Mouse (Mus musculus) liver, postnatal 0 days (tissue): ENCODE results near the gene Actl10. TPM values are rescaled to one million over a fixed set of nuclear protein-coding genes. Genes with fewer than 3 reads are reported as not detected.

Source experiments
- ATAC-seq: fragments of 200-750 bp; cut with Nextera tagmentation; 2 replicates; pipeline ENCODE4 v1.8.0; 2017; ENCODE audit warnings: mild to moderate bottlenecking, moderate library complexity
- DNase-seq: peaks from one replicate; pipeline ENCODE4 v3.0.0-alpha.2; 2016
- H3K27ac ChIP-seq: fragments of 300-500 bp; sonication (generic); 2 replicates; pipeline ENCODE4 v1.5.1; 2014; ENCODE audit warnings: antibody characterized with exemption, moderate library complexity, mild to moderate bottlenecking, low read depth
- H3K27me3 ChIP-seq: fragments of 300-500 bp; sonication (generic); 2 replicates; pipeline ENCODE4 v1.6.1; 2014; ENCODE audit warnings: low read length, control low read depth, mixed read lengths; ENCODE audit not compliant: insufficient read depth
- H3K36me3 ChIP-seq: fragments of 300-500 bp; sonication (generic); replicated peaks from 2 replicates; pipeline ENCODE4 v1.6.1; 2014; ENCODE audit warnings: mild to moderate bottlenecking, control low read depth, low read length, moderate library complexity, mixed read lengths; ENCODE audit not compliant: insufficient read depth
- H3K4me1 ChIP-seq: fragments of 300-500 bp; sonication (generic); 2 replicates; pipeline ENCODE4 v1.6.1; 2014; ENCODE audit warnings: antibody characterized with exemption, mild to moderate bottlenecking, control low read depth; ENCODE audit not compliant: insufficient read depth
- H3K4me2 ChIP-seq: fragments of 300-500 bp; sonication (generic); 2 replicates; pipeline ENCODE4 v1.6.1; 2014; ENCODE audit warnings: low read depth, mild to moderate bottlenecking, low read length, moderate library complexity, mixed read lengths
- H3K4me3 ChIP-seq: fragments of 300-500 bp; sonication (generic); 2 replicates; pipeline ENCODE4 v1.5.1; 2014; ENCODE audit warnings: low read depth, low read length
- H3K9ac ChIP-seq: fragments of 300-500 bp; sonication (generic); replicated peaks from 2 replicates; pipeline ENCODE4 v1.6.1; 2014; ENCODE audit warnings: mild to moderate bottlenecking, moderate library complexity
- H3K9me3 ChIP-seq: fragments of 300-500 bp; sonication (generic); 2 replicates; pipeline ENCODE4 v1.6.1; 2016; ENCODE audit warnings: mild to moderate bottlenecking, control low read depth, low read length, mixed read lengths
- CTCF ChIP-seq: sonication (generic); IDR thresholded peaks from 2 replicates; pipeline ENCODE4 v1.5.1; 2016; ENCODE audit warnings: antibody characterized with exemption, low read depth
- EP300 ChIP-seq: IDR thresholded peaks from 2 replicates; pipeline ENCODE4 v1.6.1; 2016; ENCODE audit warnings: antibody characterized with exemption, low read depth, mild to moderate bottlenecking
- whole genome bisulfite sequencing: fragments of 180-500 bp; shearing (Covaris S2); extraction: QIAGEN DNeasy Blood & Tissue Kit; methylation state at CpG from one replicate; pipeline ENCODE4 v1.1.7; 2014; ENCODE audit not compliant: insufficient replicate concordance; 5-methylcytosine and 5-hydroxymethylcytosine counted together
- polyA plus RNA-seq: library from polyadenylated mRNA; unstranded; fragments of >200 nt; fragmentation: Nextera tagmentation; extraction: Ambion mirVana; gene quantifications from 2 replicates; pipeline ENCODE4 v1.2.1, GENCODE M21; 2015

The Actl10 gene
- polyA plus RNA-seq, 1 experiment from 2014 or later: 0.07 TPM

GRCm38 (mm10) chr2:154593025-154593424 lies 41.4 kb downstream of the Actl10 start:
- TF ChIP-seq EP300: no peak
- TF ChIP-seq CTCF: peak; percentile 85
- ATAC-seq (peak; percentile 53), DNase-seq (no peak)
- Histone ChIP-seq H3K9ac (no peak overlapping the region), H3K9me3 (no peaks in the 10 kb centered on the region), H3K4me2 (no peak overlapping the region), H3K36me3 (peaks cover 33% of the 10 kb centered on the region), H3K27ac (no peak overlapping the region), H3K4me3 (no peak overlapping the region), H3K27me3 (no peaks in the 10 kb centered on the region), H3K4me1 (peaks cover 2% of the 10 kb centered on the region; the same call in 1 of the 2 replicates)
- WGBS: 70% methylated on average over 3 of the region's 3 CpGs

DNA sequence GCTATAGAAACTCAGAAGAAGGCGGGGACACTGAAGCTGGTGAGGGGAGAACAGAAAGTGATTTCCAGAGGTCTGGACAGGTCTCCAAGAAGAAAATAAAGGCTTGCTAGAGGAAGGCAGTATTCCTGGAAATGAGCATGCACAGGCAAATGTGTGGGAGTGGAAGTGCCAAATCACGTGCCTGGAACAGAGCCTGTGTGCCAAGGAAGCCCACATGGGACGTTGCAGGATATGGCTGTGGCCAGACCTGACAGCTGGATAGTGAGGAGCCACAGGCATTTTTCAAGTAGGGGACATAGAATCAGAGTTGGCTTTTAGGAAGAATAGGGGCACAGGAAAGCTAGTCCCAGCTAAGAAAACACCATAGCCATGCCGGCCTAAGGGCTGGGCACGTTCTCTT lies 44.2 kb downstream of the Actl10 start:
- WGBS: 75% methylated on average over 5 of the region's 5 CpGs
- Histone ChIP-seq H3K27ac (no peak overlapping the region), H3K9ac (no peak overlapping the region), H3K4me2 (no peak overlapping the region), H3K36me3 (peaks cover 33% of the 10 kb centered on the region), H3K27me3 (no peaks in the 10 kb centered on the region), H3K4me1 (peaks cover 3% of the 10 kb centered on the region; the same call in 1 of the 2 replicates), H3K9me3 (no peaks in the 10 kb centered on the region), H3K4me3 (no peak overlapping the region)
- DNase-seq: no peak
- no peak for ATAC-seq
- no peak for TF ChIP-seq CTCF
- TF ChIP-seq EP300: no peak

DNA sequence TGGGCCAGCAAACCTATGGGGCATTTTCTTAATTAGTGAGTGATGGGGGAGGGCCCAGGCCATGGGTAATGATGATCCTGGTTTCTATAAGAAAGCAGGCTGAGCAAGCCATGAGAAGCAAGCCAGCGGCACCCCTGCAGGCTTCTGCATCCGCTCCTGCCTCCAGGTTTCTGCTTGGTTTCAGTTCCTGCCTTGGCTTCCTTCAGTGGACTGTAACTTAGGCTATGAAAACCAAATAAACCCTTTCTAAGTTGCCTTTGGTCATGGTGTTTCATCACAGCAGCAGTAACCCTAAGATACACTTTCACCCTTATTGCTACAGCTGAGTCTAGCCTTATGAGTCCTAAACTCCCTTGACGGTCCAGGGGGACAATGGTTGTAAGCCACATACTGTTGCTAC lies 45.8 kb downstream of the Actl10 start:
- DNase-seq: no peak
- Histone ChIP-seq H3K27ac (no peak overlapping the region), H3K27me3 (no peaks in the 10 kb centered on the region), H3K4me2 (no peak overlapping the region), H3K4me3 (no peak overlapping the region), H3K4me1 (peaks cover 5% of the 10 kb centered on the region), H3K36me3 (peaks cover 26% of the 10 kb centered on the region), H3K9ac (no peak overlapping the region), H3K9me3 (no peaks in the 10 kb centered on the region)
- TF ChIP-seq EP300 (no peak), CTCF (no peak)
- WGBS: 76% methylated on average over 3 of the region's 3 CpGs
- no peak for ATAC-seq

- H3K4me3 ChIP-seq: no peak overlapping the region
- ATAC-seq: no peak
- H3K4me1 ChIP-seq: peaks cover 18% of the 10 kb centered on the region
- H3K27me3 ChIP-seq: no peaks in the 10 kb centered on the region
- 56% methylated on average over 6 of the region's 6 CpGs for WGBS
- no peak for DNase-seq
- H3K27ac ChIP-seq: peak overlapping the region; percentile 26; the same call in 1 of the 2 replicates
- H3K4me2 ChIP-seq: peak overlapping the region; percentile 31
- no peak for TF ChIP-seq EP300
- peak; percentile 37; the same call in 1 of the 2 replicates for TF ChIP-seq CTCF
- peaks cover 15% of the 10 kb centered on the region for H3K36me3 ChIP-seq
- no peaks in the 10 kb centered on the region for H3K9me3 ChIP-seq
- H3K9ac ChIP-seq: no peak overlapping the region
These were observed 49.0 kb downstream of the Actl10 start for GRCm38 (mm10) chr2:154600586-154600985.

- peak overlapping the region; percentile 79 for H3K4me2 ChIP-seq
- 59% methylated on average over 3 of the region's 3 CpGs for WGBS
- no peak for TF ChIP-seq CTCF
- peak; percentile 71; the same call in 1 of the 2 replicates for TF ChIP-seq EP300
- no peak overlapping the region for H3K9ac ChIP-seq
- peaks cover 8% of the 10 kb centered on the region; the same call in 1 of the 2 replicates for H3K36me3 ChIP-seq
- no peaks in the 10 kb centered on the region for H3K9me3 ChIP-seq
- H3K27ac ChIP-seq: peak overlapping the region; percentile 99
- H3K27me3 ChIP-seq: no peaks in the 10 kb centered on the region
- peaks cover 18% of the 10 kb centered on the region for H3K4me1 ChIP-seq
- no peak overlapping the region for H3K4me3 ChIP-seq
- ATAC-seq: peak; percentile 9; the same call in 1 of the 2 replicates
- DNase-seq: peak; percentile 61
These were observed 49.7 kb downstream of the Actl10 start for GRCm38 (mm10) chr2:154601324-154601723.

Other genes starting within 250 kb of the Actl10 start
- gene Bpifb9b, start 244.5 kb upstream of the Actl10 start, polyA plus RNA-seq: not detected in 2 replicates
- 5.1 and 23.7 TPM in 2 replicates for gene Cdk5rap1, start 178.8 kb upstream of the Actl10 start, polyA plus RNA-seq
- gene Snta1, start 143.7 kb upstream of the Actl10 start, polyA plus RNA-seq: 4.7 and 6.0 TPM in 2 replicates
- 3.9 and 6.0 TPM in 2 replicates for gene Cbfa2t2, start 115.3 kb upstream of the Actl10 start, polyA plus RNA-seq
- gene 1700003F12Rik, start 4.7 kb upstream of the Actl10 start, polyA plus RNA-seq: 3.1 and 3.8 TPM in 2 replicates
- 0.13 and 0.19 TPM in 2 replicates for gene Necab3, start 7.1 kb downstream of the Actl10 start, polyA plus RNA-seq
- gene E2f1, start 18.1 kb downstream of the Actl10 start, polyA plus RNA-seq: 7.3 and 7.4 TPM in 2 replicates
- 64.2 and 68.5 TPM in 2 replicates for gene Pxmp4, start 51.9 kb downstream of the Actl10 start, polyA plus RNA-seq
- 0.75 and 0.85 TPM in 2 replicates for gene Zfp341, start 61.5 kb downstream of the Actl10 start, polyA plus RNA-seq
- 0.40 and 0.45 TPM in 2 replicates for gene 4930519P11Rik, start 61.7 kb downstream of the Actl10 start, polyA plus RNA-seq
- 11.9 and 13.1 TPM in 2 replicates for gene Chmp4b, start 99.9 kb downstream of the Actl10 start, polyA plus RNA-seq
- gene Gm14214, start 218.3 kb downstream of the Actl10 start, polyA plus RNA-seq: not detected in 2 replicates
- 10.0 and 12.1 TPM in 2 replicates for gene Raly, start 239.3 kb downstream of the Actl10 start, polyA plus RNA-seq
- gene a, start 239.6 kb downstream of the Actl10 start, polyA plus RNA-seq: 0.31 TPM in 1 of 2 replicates, not detected in the other